Mouse (Mus musculus) forebrain, embryonic 11.5 days (tissue): ENCODE results near the gene Nrap. TPM values are rescaled to one million over a fixed set of nuclear protein-coding genes. Genes with fewer than 3 reads are reported as not detected.
A peak's percentile ranks its signal among the peaks of the same experiment; 100 is the strongest.

Experiments used
- ATAC-seq: fragments of 200-750 bp; cut with Nextera tagmentation; replicated peaks from 2 replicates; pipeline ENCODE4 v1.8.0; 2017; ENCODE audit warnings: moderate TSS enrichment; ENCODE audit not compliant: low FRiP score
- DNase-seq: peaks from one replicate; pipeline ENCODE4 v3.0.0-alpha.2; 2017; ENCODE audit warnings: low spot score
- H3K27ac ChIP-seq: fragments of 300-500 bp; sonication (generic); 2 replicates; pipeline ENCODE4 v1.5.1; 2014; ENCODE audit warnings: low read depth, low read length
- H3K27me3 ChIP-seq: fragments of 300-500 bp; sonication (generic); 2 replicates; pipeline ENCODE4 v1.6.1; 2014; ENCODE audit warnings: mild to moderate bottlenecking, low read length, mixed read lengths; ENCODE audit not compliant: control insufficient read depth, insufficient read depth
- H3K36me3 ChIP-seq: fragments of 300-500 bp; sonication (generic); 2 replicates; pipeline ENCODE4 v1.6.1; 2014; ENCODE audit warnings: mild to moderate bottlenecking, low read length, moderate library complexity, mixed read lengths; ENCODE audit not compliant: control insufficient read depth, insufficient read depth
- H3K4me1 ChIP-seq: fragments of 300-500 bp; sonication (generic); replicated peaks from 2 replicates; pipeline ENCODE4 v1.6.1; 2014; ENCODE audit warnings: low read length, mixed read lengths; ENCODE audit not compliant: control insufficient read depth, insufficient read depth
- H3K4me2 ChIP-seq: fragments of 300-500 bp; sonication (generic); 2 replicates; pipeline ENCODE4 v1.6.1; 2014; ENCODE audit warnings: low read depth, mild to moderate bottlenecking, low read length, moderate library complexity, mixed read lengths; ENCODE audit not compliant: severe bottlenecking
- H3K4me3 ChIP-seq: fragments of 300-500 bp; sonication (generic); 2 replicates; pipeline ENCODE4 v1.5.1; 2014; ENCODE audit warnings: low read depth, low read length
- H3K9ac ChIP-seq: fragments of 300-500 bp; sonication (generic); 2 replicates; pipeline ENCODE4 v1.6.1; 2014; ENCODE audit warnings: low read length
- H3K9me3 ChIP-seq: fragments of 300-500 bp; sonication (generic); 2 replicates; pipeline ENCODE4 v1.6.1; 2016; ENCODE audit warnings: low read length, mixed read lengths; ENCODE audit not compliant: control insufficient read depth
- WGBS: fragments of 180-500 bp; shearing (Covaris S2); extraction: QIAGEN DNeasy Blood & Tissue Kit; methylation state at CpG from one replicate; pipeline ENCODE4 v1.1.7; 2014; 5-methylcytosine and 5-hydroxymethylcytosine counted together
- polyA plus RNA-seq: library from polyadenylated mRNA; unstranded; fragments of >200 nt; fragmentation: Nextera tagmentation; extraction: Ambion mirVana; gene quantifications from 2 replicates; pipeline ENCODE4 v1.2.1, GENCODE M21; 2014

Gene Nrap
- polyA plus RNA-seq, 1 experiment from 2014 or later = 0.17 TPM

DNA sequence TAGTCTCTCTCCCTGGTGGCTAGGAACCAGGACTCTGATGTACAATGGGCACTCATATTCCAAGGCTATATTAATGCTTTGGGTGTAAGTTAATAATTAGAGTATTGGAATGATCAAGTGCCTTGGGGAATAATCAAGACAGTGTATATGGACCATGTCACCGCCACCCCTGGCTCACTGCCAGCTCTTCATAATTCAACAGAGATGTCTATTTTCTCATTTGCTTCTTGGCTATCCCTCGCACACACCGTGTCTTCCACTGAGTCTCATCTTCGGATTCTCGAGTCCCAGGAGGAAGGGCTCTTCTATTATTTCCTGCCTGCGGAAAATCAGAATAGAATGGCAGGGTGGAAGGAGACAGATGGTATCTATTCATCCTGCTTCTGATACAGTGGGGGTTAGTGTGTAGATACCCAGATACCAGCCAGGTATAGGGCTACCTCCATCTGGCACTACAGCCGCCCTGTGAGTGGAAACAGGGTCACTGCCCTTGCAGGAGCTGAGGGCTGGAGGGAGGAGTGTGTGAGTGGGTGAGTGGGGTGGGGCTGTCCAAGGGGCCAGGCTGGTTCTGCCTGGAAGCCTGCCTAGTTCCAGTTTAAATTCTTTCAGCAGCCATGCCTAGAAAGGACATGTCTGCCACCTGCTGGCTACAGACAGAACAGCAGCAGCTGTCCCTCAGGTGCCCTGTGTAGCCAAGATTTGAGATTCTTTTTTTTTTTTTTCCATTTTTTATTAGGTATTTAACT lies 95.0 kb downstream of the Nrap start:
- Histone ChIP-seq H3K4me2 (no peak overlapping the region), H3K9ac (no peak overlapping the region), H3K27me3 (no peaks in the 10 kb centered on the region), H3K9me3 (no peaks in the 10 kb centered on the region), H3K27ac (no peak overlapping the region), H3K4me1 (no peaks in the 10 kb centered on the region; the same call in 1 of the 2 replicates), H3K36me3 (no peaks in the 10 kb centered on the region), H3K4me3 (no peak overlapping the region)
- WGBS = 73% methylated on average over 7 of the region's 7 CpGs
- ATAC-seq (peak; percentile 39; the same call in 1 of the 2 replicates), DNase-seq (peak; percentile 79)

GRCm38 (mm10) chr19:56292335-56292734 lies 97.5 kb downstream of the Nrap start:
- ATAC-seq (no peak), DNase-seq (no peak)
- H3K4me2 ChIP-seq = no peak overlapping the region
- WGBS = 74% methylated on average over 9 of the region's 9 CpGs
- H3K9me3 ChIP-seq = no peaks in the 10 kb centered on the region
- H3K9ac ChIP-seq = no peak overlapping the region
- H3K4me3 ChIP-seq = no peak overlapping the region
- H3K36me3 ChIP-seq = no peaks in the 10 kb centered on the region
- no peaks in the 10 kb centered on the region; the same call in 1 of the 2 replicates for H3K4me1 ChIP-seq
- H3K27me3 ChIP-seq = no peaks in the 10 kb centered on the region
- H3K27ac ChIP-seq = no peak overlapping the region

DNA sequence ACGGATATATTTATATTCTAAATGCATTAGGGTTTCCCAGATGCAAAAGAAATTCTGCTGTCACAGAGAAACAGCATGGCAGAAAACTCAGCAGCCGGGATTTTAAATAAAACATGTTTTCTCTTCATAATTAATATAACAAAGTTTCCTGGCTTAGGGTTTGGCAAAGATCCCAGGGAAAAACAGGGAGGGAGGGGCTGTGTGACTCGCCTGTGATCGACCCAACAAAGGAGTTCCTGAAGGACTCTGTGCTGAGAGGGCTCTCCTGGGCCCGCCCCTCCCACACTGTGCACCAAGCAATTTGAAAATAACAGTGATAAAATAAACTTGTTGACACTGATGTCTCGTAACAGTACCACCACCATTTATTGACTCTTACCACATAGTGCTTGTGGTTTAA lies 97.9 kb downstream of the Nrap start:
- Histone ChIP-seq H3K36me3 (no peaks in the 10 kb centered on the region), H3K27ac (no peak overlapping the region), H3K4me3 (no peak overlapping the region), H3K4me2 (no peak overlapping the region), H3K4me1 (no peaks in the 10 kb centered on the region; the same call in 1 of the 2 replicates), H3K27me3 (no peaks in the 10 kb centered on the region), H3K9ac (no peak overlapping the region), H3K9me3 (no peaks in the 10 kb centered on the region)
- no peak for DNase-seq
- 80% methylated on average over 6 of the region's 6 CpGs for WGBS
- no peak for ATAC-seq

- ATAC-seq (no peak), DNase-seq (no peak)
- Histone ChIP-seq H3K4me2 (no peak overlapping the region), H3K9me3 (no peaks in the 10 kb centered on the region), H3K27ac (no peak overlapping the region), H3K4me3 (no peak overlapping the region), H3K9ac (no peak overlapping the region), H3K4me1 (no peaks in the 10 kb centered on the region), H3K36me3 (no peaks in the 10 kb centered on the region), H3K27me3 (no peaks in the 10 kb centered on the region)
- 89% methylated on average over 8 of the region's 8 CpGs for WGBS
Measured at GRCm38 (mm10) chr19:56289642-56290041, 100.2 kb downstream of the Nrap start.

- Histone ChIP-seq H3K9me3 (no peaks in the 10 kb centered on the region), H3K27ac (no peak overlapping the region), H3K27me3 (no peaks in the 10 kb centered on the region), H3K36me3 (no peaks in the 10 kb centered on the region), H3K4me3 (no peak overlapping the region), H3K4me1 (no peaks in the 10 kb centered on the region), H3K9ac (no peak overlapping the region), H3K4me2 (no peak overlapping the region)
- WGBS = 84% methylated on average over 4 of the region's 4 CpGs
- DNase-seq (no peak), ATAC-seq (no peak)
Measured at GRCm38 (mm10) chr19:56288436-56288835, 101.4 kb downstream of the Nrap start.

DNA sequence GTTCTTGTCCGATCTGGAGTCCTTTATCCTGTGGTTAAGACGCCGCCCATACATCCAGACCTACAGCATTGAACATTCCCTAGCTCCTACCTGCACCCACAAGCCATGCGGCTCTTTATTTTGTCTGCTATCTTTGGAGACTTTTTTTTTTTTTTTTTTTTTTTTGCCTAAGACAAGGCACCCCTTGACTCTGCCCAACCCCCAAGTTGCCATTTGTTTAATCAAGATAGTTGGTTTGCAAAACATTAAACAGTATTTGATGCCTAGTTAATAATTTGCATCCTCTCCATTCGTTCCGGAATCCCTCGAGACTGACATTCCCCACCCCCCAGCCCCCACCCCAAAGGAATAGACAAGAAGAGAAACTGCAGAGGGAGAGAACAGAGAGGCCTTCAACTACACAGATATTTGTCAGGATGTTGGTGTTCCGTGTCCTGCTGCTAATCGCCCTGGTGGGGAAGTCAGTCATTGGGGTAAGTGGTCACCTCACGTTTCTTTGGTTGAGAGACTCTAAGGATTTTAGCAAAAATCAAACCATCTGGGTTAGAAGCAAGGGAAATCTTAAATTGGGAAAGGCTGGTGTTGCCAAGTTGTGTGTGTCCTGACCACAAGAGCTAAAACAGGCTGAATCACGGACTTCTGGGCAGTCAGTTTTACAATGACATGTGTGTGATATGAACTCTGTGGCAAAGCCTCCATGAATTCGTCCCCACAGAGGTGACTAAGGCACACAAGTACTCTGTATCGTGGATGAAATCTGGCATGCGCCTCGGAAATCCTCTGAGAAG lies 102.1 kb downstream of the Nrap start:
- no peak overlapping the region for H3K9ac ChIP-seq
- ATAC-seq (no peak), DNase-seq (no peak)
- no peak overlapping the region for H3K27ac ChIP-seq
- H3K4me2 ChIP-seq = no peak overlapping the region
- H3K36me3 ChIP-seq = no peaks in the 10 kb centered on the region
- H3K9me3 ChIP-seq = no peaks in the 10 kb centered on the region
- WGBS = 84% methylated on average over 15 of the region's 15 CpGs
- H3K27me3 ChIP-seq = no peaks in the 10 kb centered on the region
- H3K4me1 ChIP-seq = no peaks in the 10 kb centered on the region
- H3K4me3 ChIP-seq = no peak overlapping the region

GRCm38 (mm10) chr19:56286866-56287265 lies 103.0 kb downstream of the Nrap start, which contains the start of gene Habp2:
Gene Habp2, plus strand, starts transcription at chr19:56287137.
- 88% methylated on average over 7 of the region's 7 CpGs for WGBS
- no peaks in the 10 kb centered on the region for H3K27me3 ChIP-seq
- ATAC-seq = no peak

GRCm38 (mm10) chr19:56285222-56285621 lies 104.6 kb downstream of the Nrap start:
- Histone ChIP-seq H3K36me3 (no peaks in the 10 kb centered on the region), H3K9ac (no peak overlapping the region), H3K27ac (no peak overlapping the region), H3K4me3 (no peak overlapping the region), H3K9me3 (no peaks in the 10 kb centered on the region), H3K4me2 (no peak overlapping the region), H3K4me1 (no peaks in the 10 kb centered on the region), H3K27me3 (no peaks in the 10 kb centered on the region)
- ATAC-seq = no peak
- WGBS = 79% methylated on average over 4 of the region's 4 CpGs
- DNase-seq = no peak

More at GRCm38 (mm10) chr19:56286866-56287265, 103.0 kb downstream of the Nrap start, which contains the start of gene Habp2:
- no peak within 1 kb of the TSS for H3K4me2 ChIP-seq
- H3K27ac ChIP-seq = no peak within 1 kb of the TSS
- DNase-seq = no peak
- no peaks in the 10 kb centered on the region for H3K9me3 ChIP-seq
- no peaks in the 10 kb centered on the region for H3K4me1 ChIP-seq
- H3K4me3 ChIP-seq = no peak within 1 kb of the TSS
- no peak within 1 kb of the TSS for H3K9ac ChIP-seq
- H3K36me3 ChIP-seq = no peaks in the 10 kb centered on the region
